Mouse (Mus musculus) liver, adult 2 months (tissue): Measurements from ENCODE around the gene Gm10198. TPM values are rescaled to one million over a fixed set of nuclear protein-coding genes. Genes with fewer than 3 reads are reported as not detected.

ENCODE experiments used
- DNase-seq: peaks from one replicate; pipeline ENCODE4 v3.0.0-alpha.2; 2011; ENCODE audit warnings: low read depth, low spot score; ENCODE audit errors: extremely low read depth
- H3K27ac ChIP-seq: fragments of 200-500 bp; replicated peaks from 2 replicates; pipeline ENCODE4 v1.5.1; 2012; ENCODE audit warnings: low read depth, mild to moderate bottlenecking, control low read depth, inconsistent platforms, low read length; ENCODE audit not compliant: insufficient read depth
- H3K27me3 ChIP-seq: fragments of 200-500 bp; 2 replicates; pipeline ENCODE4 v1.6.1; 2012; ENCODE audit warnings: mild to moderate bottlenecking, moderate library complexity, low read length, inconsistent platforms; ENCODE audit not compliant: control insufficient read depth, insufficient read depth
- H3K36me3 ChIP-seq: fragments of 200-500 bp; 2 replicates; pipeline ENCODE4 v1.6.1; 2012; ENCODE audit warnings: low read length, inconsistent platforms; ENCODE audit not compliant: control insufficient read depth, insufficient read depth
- H3K4me1 ChIP-seq: fragments of 200-500 bp; 2 replicates; pipeline ENCODE4 v1.6.1; 2011; ENCODE audit warnings: low read length; ENCODE audit not compliant: control insufficient read depth, insufficient read depth
- H3K4me3 ChIP-seq: fragments of 200-500 bp; 2 replicates; pipeline ENCODE4 v1.5.1; 2011; ENCODE audit warnings: low read depth, mild to moderate bottlenecking, control low read depth, low read length, moderate library complexity; ENCODE audit not compliant: insufficient read depth
- H3K79me2 ChIP-seq: fragments of 200-500 bp; 2 replicates; pipeline ENCODE4 v1.6.1; 2012; ENCODE audit warnings: inconsistent platforms, mild to moderate bottlenecking, low read length, moderate library complexity; ENCODE audit not compliant: control insufficient read depth, insufficient read depth
- H3K9ac ChIP-seq: fragments of 200-500 bp; 2 replicates; pipeline ENCODE4 v1.6.1; 2012; ENCODE audit warnings: low read depth, mild to moderate bottlenecking, control low read depth, inconsistent platforms, low read length
- CTCF ChIP-seq: fragments of 200-500 bp; IDR thresholded peaks from 2 replicates; pipeline ENCODE4 v1.5.1; 2011; ENCODE audit warnings: low read depth, low read length, control low read depth
- POLR2A ChIP-seq: fragments of 200-500 bp; IDR thresholded peaks from 2 replicates; pipeline ENCODE4 v1.6.1; 2011; ENCODE audit warnings: low read length, control low read depth; ENCODE audit not compliant: insufficient read depth; ENCODE audit errors: extremely low read depth
- WGBS: fragments of 180-500 bp; shearing (Covaris S2); methylation state at CpG from one replicate; pipeline ENCODE4 v1.1.7; 2018; 5-methylcytosine and 5-hydroxymethylcytosine counted together
- polyA plus RNA-seq: library from polyadenylated mRNA; depleted of rRNA; stranded (reverse); fragments of >200 nt; gene quantifications from 2 replicates; pipeline ENCODE4 v1.2.3, GENCODE M21; 2012
- total RNA-seq: library from RNA; depleted of rRNA; stranded (reverse); fragments of >200 nt; gene quantifications from 2 replicates; pipeline ENCODE4 v1.2.3, GENCODE M21; 2014

Gene Gm10198
- total and polyA plus RNA-seq, 2 experiments: not detected

- WGBS: 93% methylated on average over 4 of the region's 4 CpGs
- H3K27me3 ChIP-seq: no peaks in the 10 kb centered on the region
- no peaks in the 10 kb centered on the region for H3K4me1 ChIP-seq
- H3K36me3 ChIP-seq: no peaks in the 10 kb centered on the region
- H3K4me3 ChIP-seq: no peak overlapping the region
- no peaks in the 10 kb centered on the region for H3K79me2 ChIP-seq
- no peak overlapping the region for H3K9ac ChIP-seq
- no peak for DNase-seq
- TF ChIP-seq CTCF: no peak
- TF ChIP-seq POLR2A: no peak
- no peak overlapping the region for H3K27ac ChIP-seq
Measured at GRCm38 (mm10) chr13:111556375-111556774, 36.2 kb upstream of the Gm10198 start.

- H3K4me3 ChIP-seq: no peak overlapping the region
- no peak overlapping the region for H3K9ac ChIP-seq
- no peaks in the 10 kb centered on the region for H3K79me2 ChIP-seq
- H3K27me3 ChIP-seq: no peaks in the 10 kb centered on the region
- no peak for DNase-seq
- WGBS: 90% methylated on average over 3 of the region's 3 CpGs
- H3K36me3 ChIP-seq: no peaks in the 10 kb centered on the region
- H3K4me1 ChIP-seq: no peaks in the 10 kb centered on the region
- no peak overlapping the region for H3K27ac ChIP-seq
- no peak; the same call in 1 of the 2 replicates for TF ChIP-seq CTCF
Measured at GRCm38 (mm10) chr13:111560152-111560551, 32.4 kb upstream of the Gm10198 start.

DNA sequence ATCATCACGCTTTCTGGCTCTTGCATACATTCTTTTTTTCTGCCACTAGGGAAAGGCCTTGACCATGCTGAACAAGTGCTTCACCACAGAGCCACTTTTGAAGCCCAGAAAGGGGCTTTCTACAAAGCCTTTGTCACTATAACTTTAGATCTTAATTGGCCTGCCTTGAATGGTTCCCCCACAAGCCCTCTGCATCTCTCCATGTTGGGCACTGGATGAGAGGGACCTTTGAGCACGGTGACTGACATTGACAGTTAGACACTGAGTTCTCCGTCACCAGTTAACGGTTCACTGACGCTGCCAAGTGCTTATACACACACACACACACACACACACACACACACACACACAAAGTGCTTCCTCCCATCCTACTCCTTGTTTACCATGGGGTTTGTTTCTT lies 30.0 kb upstream of the Gm10198 start:
- Histone ChIP-seq H3K4me3 (no peak overlapping the region), H3K36me3 (no peaks in the 10 kb centered on the region), H3K79me2 (no peaks in the 10 kb centered on the region), H3K4me1 (no peaks in the 10 kb centered on the region), H3K9ac (no peak overlapping the region), H3K27ac (no peak overlapping the region), H3K27me3 (no peaks in the 10 kb centered on the region)
- DNase-seq: no peak
- 76% methylated on average over 5 of the region's 5 CpGs for WGBS
- TF ChIP-seq POLR2A (no peak), CTCF (no peak)

GRCm38 (mm10) chr13:111574196-111574595 lies 18.4 kb upstream of the Gm10198 start:
- 48% methylated on average over 4 of the region's 4 CpGs for WGBS
- Histone ChIP-seq H3K27me3 (no peaks in the 10 kb centered on the region), H3K4me3 (no peak overlapping the region), H3K36me3 (no peaks in the 10 kb centered on the region), H3K79me2 (no peaks in the 10 kb centered on the region), H3K27ac (no peak overlapping the region), H3K9ac (no peak overlapping the region), H3K4me1 (no peaks in the 10 kb centered on the region; the same call in 1 of the 2 replicates)
- DNase-seq: peak; percentile 18
- TF ChIP-seq POLR2A (no peak), CTCF (peak; percentile 42; the same call in 1 of the 2 replicates)

- Histone ChIP-seq H3K4me1 (no peaks in the 10 kb centered on the region), H3K27ac (no peak overlapping the region), H3K4me3 (no peak overlapping the region), H3K36me3 (no peaks in the 10 kb centered on the region), H3K79me2 (no peaks in the 10 kb centered on the region), H3K9ac (no peak overlapping the region), H3K27me3 (no peaks in the 10 kb centered on the region)
- WGBS: 87% methylated on average over 11 of the region's 11 CpGs
- no peak for TF ChIP-seq POLR2A
- no peak for TF ChIP-seq CTCF
- DNase-seq: no peak
Measured at GRCm38 (mm10) chr13:111577177-111577576, 15.4 kb upstream of the Gm10198 start.

- H3K4me3 ChIP-seq: no peak overlapping the region
- TF ChIP-seq POLR2A (no peak), CTCF (no peak)
- WGBS: 95% methylated on average over 10 of the region's 10 CpGs
- H3K9ac ChIP-seq: no peak overlapping the region
- H3K27me3 ChIP-seq: no peaks in the 10 kb centered on the region
- no peaks in the 10 kb centered on the region for H3K36me3 ChIP-seq
- H3K4me1 ChIP-seq: no peaks in the 10 kb centered on the region
- DNase-seq: no peak
- no peak overlapping the region for H3K27ac ChIP-seq
- H3K79me2 ChIP-seq: no peaks in the 10 kb centered on the region
Measured at GRCm38 (mm10) chr13:111580054-111580453, 12.5 kb upstream of the Gm10198 start.
